Mouse (Mus musculus) heart, postnatal 0 days (tissue): ENCODE results near the gene Ikzf4. TPM values are rescaled to one million over a fixed set of nuclear protein-coding genes. Genes with fewer than 3 reads are reported as not detected.

Experiments used
- ATAC-seq: fragments of 200-750 bp; cut with Nextera tagmentation; 2 replicates; pipeline ENCODE4 v1.8.0; 2017; ENCODE audit warnings: low read depth, moderate number of reproducible peaks, moderate library complexity; ENCODE audit not compliant: insufficient read depth
- DNase-seq: peaks from one replicate; pipeline ENCODE4 v3.0.0-alpha.2; 2016; ENCODE audit warnings: low spot score
- H3K27ac ChIP-seq: fragments of 300-500 bp; sonication (generic); 2 replicates; pipeline ENCODE4 v1.5.1; 2014; ENCODE audit warnings: low read depth, mild to moderate bottlenecking
- H3K27me3 ChIP-seq: fragments of 300-500 bp; sonication (generic); 2 replicates; pipeline ENCODE4 v1.6.1; 2014; ENCODE audit warnings: low read length, mixed read lengths; ENCODE audit not compliant: control insufficient read depth, insufficient read depth
- H3K36me3 ChIP-seq: fragments of 300-500 bp; sonication (generic); replicated peaks from 2 replicates; pipeline ENCODE4 v1.6.1; 2014; ENCODE audit warnings: low read length, mixed read lengths; ENCODE audit not compliant: control insufficient read depth, insufficient read depth
- H3K4me1 ChIP-seq: fragments of 300-500 bp; sonication (generic); 2 replicates; pipeline ENCODE4 v1.6.1; 2014; ENCODE audit warnings: antibody characterized with exemption; ENCODE audit not compliant: control insufficient read depth, insufficient read depth
- H3K4me2 ChIP-seq: fragments of 300-500 bp; sonication (generic); 2 replicates; pipeline ENCODE4 v1.6.1; 2014; ENCODE audit warnings: low read depth, mild to moderate bottlenecking, low read length, moderate library complexity
- H3K4me3 ChIP-seq: fragments of 300-500 bp; sonication (generic); 2 replicates; pipeline ENCODE4 v1.5.1; 2014; ENCODE audit warnings: low read depth, low read length
- H3K9ac ChIP-seq: fragments of 300-500 bp; sonication (generic); replicated peaks from 2 replicates; pipeline ENCODE4 v1.6.1; 2014; ENCODE audit warnings: low read depth, low read length, mixed read lengths
- H3K9me3 ChIP-seq: fragments of 300-500 bp; sonication (generic); replicated peaks from 2 replicates; pipeline ENCODE4 v1.6.1; 2016; ENCODE audit warnings: low read length; ENCODE audit not compliant: control insufficient read depth
- CTCF ChIP-seq: IDR thresholded peaks from 2 replicates; pipeline ENCODE4 v1.5.1; 2016; ENCODE audit warnings: antibody characterized with exemption, control low read depth, low read depth
- EP300 ChIP-seq: IDR thresholded peaks from 2 replicates; pipeline ENCODE4 v1.6.1; 2016; ENCODE audit warnings: antibody characterized with exemption, low read depth
- WGBS: fragments of 180-500 bp; shearing (Covaris S2); extraction: QIAGEN DNeasy Blood & Tissue Kit; methylation state at CpG from one replicate; pipeline ENCODE4 v1.1.7; 2014; 5-methylcytosine and 5-hydroxymethylcytosine counted together
- polyA plus RNA-seq: library from polyadenylated mRNA; unstranded; fragments of >200 nt; fragmentation: Nextera tagmentation; extraction: Ambion mirVana; gene quantifications from 2 replicates; pipeline ENCODE4 v1.2.1, GENCODE M21; 2015
- total RNA-seq: library from RNA; depleted of rRNA; stranded (reverse); fragments of >200 nt; gene quantifications from 2 replicates; pipeline ENCODE4 v1.2.3, GENCODE M21; 2014; ENCODE audit warnings: low replicate concordance

Ikzf4 gene
- total and polyA plus RNA-seq, 2 experiments from 2014 or later: 0.11 to 0.59 TPM

GRCm38 (mm10) chr10:128668790-128669672 is 23.2 kb upstream of the Ikzf4 start:
- Histone ChIP-seq H3K9ac (peak overlapping the region; percentile 64; the same call in 1 of the 2 replicates), H3K4me1 (no peaks in the 10 kb centered on the region), H3K36me3 (no peaks in the 10 kb centered on the region), H3K27ac (no peak overlapping the region), H3K27me3 (no peaks in the 10 kb centered on the region), H3K4me2 (peak overlapping the region; percentile 81), H3K9me3 (no peaks in the 10 kb centered on the region), H3K4me3 (peak overlapping the region; percentile 63)
- WGBS: 2% methylated on average over 40 of the region's 42 CpGs
- no peak for TF ChIP-seq CTCF
- no peak for TF ChIP-seq EP300
- ATAC-seq: no peak; the same call in 1 of the 2 replicates
- DNase-seq: peak; percentile 9

- no peak overlapping the region for H3K27ac ChIP-seq
- no peak for ATAC-seq
- TF ChIP-seq CTCF (no peak), EP300 (no peak)
- no peak overlapping the region for H3K9ac ChIP-seq
- H3K9me3 ChIP-seq: no peaks in the 10 kb centered on the region
- H3K4me3 ChIP-seq: no peak overlapping the region
- 94% methylated on average over 2 of the region's 2 CpGs for WGBS
- no peak for DNase-seq
- no peaks in the 10 kb centered on the region for H3K36me3 ChIP-seq
- no peaks in the 10 kb centered on the region for H3K4me1 ChIP-seq
- H3K4me2 ChIP-seq: no peak overlapping the region
- no peaks in the 10 kb centered on the region for H3K27me3 ChIP-seq
These were observed 20.0 kb upstream of the Ikzf4 start for GRCm38 (mm10) chr10:128665806-128666205.

GRCm38 (mm10) chr10:128665307-128665706 is 19.5 kb upstream of the Ikzf4 start:
- TF ChIP-seq EP300 (no peak), CTCF (no peak)
- Histone ChIP-seq H3K27me3 (no peaks in the 10 kb centered on the region), H3K4me3 (no peak overlapping the region), H3K27ac (no peak overlapping the region), H3K9me3 (no peaks in the 10 kb centered on the region), H3K9ac (no peak overlapping the region), H3K4me1 (no peaks in the 10 kb centered on the region), H3K4me2 (no peak overlapping the region), H3K36me3 (no peaks in the 10 kb centered on the region)
- 60% methylated on average over 3 of the region's 3 CpGs for WGBS
- ATAC-seq (no peak), DNase-seq (no peak)

- Histone ChIP-seq H3K36me3 (no peaks in the 10 kb centered on the region), H3K4me1 (no peaks in the 10 kb centered on the region), H3K27me3 (no peaks in the 10 kb centered on the region), H3K27ac (no peak overlapping the region), H3K9ac (no peak overlapping the region), H3K4me2 (no peak overlapping the region), H3K4me3 (no peak overlapping the region), H3K9me3 (no peaks in the 10 kb centered on the region)
- 58% methylated on average over 3 of the region's 3 CpGs for WGBS
- ATAC-seq: no peak
- DNase-seq: no peak
- TF ChIP-seq EP300 (no peak), CTCF (no peak)
These were observed 19.0 kb upstream of the Ikzf4 start for GRCm38 (mm10) chr10:128664808-128665207.

GRCm38 (mm10) chr10:128663441-128664220 is 17.8 kb upstream of the Ikzf4 start:
- TF ChIP-seq EP300: no peak
- TF ChIP-seq CTCF: no peak
- Histone ChIP-seq H3K27ac (no peak overlapping the region), H3K4me2 (no peak overlapping the region), H3K4me3 (no peak overlapping the region), H3K9me3 (no peaks in the 10 kb centered on the region), H3K4me1 (no peaks in the 10 kb centered on the region), H3K36me3 (no peaks in the 10 kb centered on the region), H3K9ac (no peak overlapping the region), H3K27me3 (no peaks in the 10 kb centered on the region)
- DNase-seq (no peak), ATAC-seq (no peak)
- 43% methylated on average over 5 of the region's 5 CpGs for WGBS
